Comparison of ENCODE assay signal across 16 mouse cellular contexts in genomic region chr1:36782476-36782875, GRCm38 (mm10). TPM values are rescaled to one million over a fixed set of nuclear protein-coding genes. Genes with fewer than 3 reads are reported as not detected.
DNase-seq lines count a peak whose midpoint lies in the region; ATAC-seq and TF ChIP-seq lines count a peak whose summit lies in the region.
"Had no signal": no experiment of that assay in that cellular context is flagged by ENCODE, and none has a peak within 500 bp of the region (broad histone marks: within the 10 kb centered on the region; RNA-seq: fewer than 3 reads in every experiment).

No protein-coding gene starts in this region.

- H3K4me1 ChIP-seq in midbrain, postnatal 0 days (ENCODE audit: insufficient read depth, low read length): no peaks in the 10 kb centered on the region; the same call in 1 of the 2 replicates
- H3K4me1 ChIP-seq in midbrain, embryonic 11.5 days (ENCODE audit: control insufficient read depth, insufficient read depth, low read length): no peaks in the 10 kb centered on the region; the same call in 1 of the 2 replicates

- H3K9me3 ChIP-seq in midbrain, postnatal 0 days (ENCODE audit: low read length): no peaks in the 10 kb centered on the region
- no peaks in the 10 kb centered on the region for H3K9me3 ChIP-seq in midbrain, embryonic 11.5 days (ENCODE audit: control insufficient read depth, low read length)
- H3K9me3 ChIP-seq: hindbrain, embryonic 10.5 days; limb, embryonic 12.5 days had no signal

- H3K9ac ChIP-seq in midbrain, postnatal 0 days (replicated peaks; ENCODE audit: low read length, poor library complexity, severe bottlenecking): no peak overlapping the region
- no peak overlapping the region for H3K9ac ChIP-seq in midbrain, embryonic 11.5 days (ENCODE audit: low read length)
- H3K9ac ChIP-seq: limb, embryonic 12.5 days had no signal

- H3K27me3 ChIP-seq in midbrain, postnatal 0 days (ENCODE audit: insufficient read depth, low read length): no peaks in the 10 kb centered on the region; the same call in 1 of the 2 replicates
- no peaks in the 10 kb centered on the region for H3K27me3 ChIP-seq in midbrain, embryonic 11.5 days (ENCODE audit: control insufficient read depth, insufficient read depth, low read length)

- peak; percentile 15; the same call in 1 of the 2 replicates for TF ChIP-seq CTCF in midbrain, postnatal 0 days (IDR thresholded peaks at IDR 0.05)

- peak; percentile 17 for DNase-seq in cerebellum, adult 11 months
- DNase-seq in cerebellum, postnatal 4 days (ENCODE audit: low spot score in 2 of 2): no peak
- peak; percentile 30 for DNase-seq in kidney, postnatal 14 days
- DNase-seq in kidney, adult 18-20 months: no peak
- DNase-seq in midbrain, postnatal 0 days (ENCODE audit: low spot score): no peak
- DNase-seq in midbrain, embryonic 11.5 days (ENCODE audit: low spot score, missing footprints): no peak
- DNase-seq in frontal cortex, postnatal 25 days (ENCODE audit: low spot score in 2 of 2): no peak
- DNase-seq: adrenal gland, postnatal 36 days; layer of hippocampus, postnatal 36 days; lung, adult 18-20 months; right cerebral cortex, postnatal 4 days had no signal

- ATAC-seq in midbrain, postnatal 0 days (ENCODE audit: low FRiP score): no peak
- no peak for ATAC-seq in midbrain, embryonic 11.5 days (ENCODE audit: low FRiP score)
- ATAC-seq in inflammation-experienced regulatory T-cells, adult 6 months: no peak
- ATAC-seq: forebrain, embryonic 16.5 days had no signal

- no peaks in the 10 kb centered on the region for H3K36me3 ChIP-seq in midbrain, postnatal 0 days (ENCODE audit: insufficient read depth, low read length)
- H3K36me3 ChIP-seq in midbrain, embryonic 11.5 days (ENCODE audit: control insufficient read depth, insufficient read depth, low read length): no peaks in the 10 kb centered on the region
- H3K36me3 ChIP-seq: hindbrain, embryonic 10.5 days; limb, embryonic 12.5 days had no signal

- no peak overlapping the region for H3K4me2 ChIP-seq in midbrain, postnatal 0 days (ENCODE audit: low read depth, low read length, poor library complexity, severe bottlenecking)
- no peak overlapping the region for H3K4me2 ChIP-seq in midbrain, embryonic 11.5 days
- H3K4me2 ChIP-seq: limb, embryonic 12.5 days had no signal

- WGBS in midbrain, postnatal 0 days: 77% methylated on average over 11 of the region's 11 CpGs
- 83% methylated on average over 11 of the region's 11 CpGs for WGBS in midbrain, embryonic 11.5 days

- no peak overlapping the region for H3K4me3 ChIP-seq in midbrain, postnatal 0 days (ENCODE audit: low read depth, low read length)
- H3K4me3 ChIP-seq in midbrain, embryonic 11.5 days (ENCODE audit: low read depth, low read length): no peak overlapping the region
- H3K4me3 ChIP-seq: hindbrain, embryonic 10.5 days; limb, embryonic 12.5 days; megakaryocyte, embryonic 14.5 days had no signal

- H3K27ac ChIP-seq in midbrain, postnatal 0 days (ENCODE audit: low read depth, low read length): no peak overlapping the region
- H3K27ac ChIP-seq in midbrain, embryonic 11.5 days (ENCODE audit: low read depth, low read length): no peak overlapping the region
- H3K27ac ChIP-seq: hindbrain, embryonic 10.5 days; limb, embryonic 12.5 days had no signal

RNA-seq across cellular contexts. Expression of gene Zap70, which starts 20.9 kb away (rescaled TPM):
- 2.2 and 3.3 TPM in 2 replicates for total RNA-seq in midbrain, postnatal 0 days (2014; rRNA removed)
- polyA plus RNA-seq in midbrain, postnatal 0 days (2015; fragmentation: Nextera tagmentation; extraction: Ambion mirVana): 2.4 and 2.6 TPM in 2 replicates
- polyA plus RNA-seq in midbrain, embryonic 11.5 days (2014; fragmentation: Nextera tagmentation; extraction: Ambion mirVana): 0.36 and 0.41 TPM in 2 replicates
- 100 to 1,000 TPM; 241 to 287 (median 257) TPM for polyA plus RNA-seq in inflammation-experienced regulatory T-cells, adult 6 months (2017; shearing (Covaris generic))

Comparison
In these comparisons a context has a peak if more than half of its experiments do, and no peak if none do; other contexts are left out.
1. DNase-seq: peak in cerebellum, adult 11 months (single experiment) and kidney, postnatal 14 days (single experiment); none in cerebellum, postnatal 4 days (0 of 2), kidney, adult 18-20 months (single experiment), midbrain, postnatal 0 days (single experiment), midbrain, embryonic 11.5 days (single experiment) and frontal cortex, postnatal 25 days (0 of 2).
2. RNA of gene Zap70, which starts 20.9 kb away (polyA plus RNA-seq): 241 to 287 TPM in inflammation-experienced regulatory T-cells, adult 6 months; 2.4 to 2.6 TPM in midbrain, postnatal 0 days and 0.36 to 0.41 TPM in midbrain, embryonic 11.5 days; every median in the first group is over 10 times any median in the second.